Mouse (Mus musculus): ENCODE data around the gene Reep6. TPM values are rescaled to one million over a fixed set of nuclear protein-coding genes. Genes with fewer than 3 reads are reported as not detected.

Reep6 gene
- total RNA-seq, 2 experiments from 2014 or later: 13.5 to 13.6 TPM

DNA sequence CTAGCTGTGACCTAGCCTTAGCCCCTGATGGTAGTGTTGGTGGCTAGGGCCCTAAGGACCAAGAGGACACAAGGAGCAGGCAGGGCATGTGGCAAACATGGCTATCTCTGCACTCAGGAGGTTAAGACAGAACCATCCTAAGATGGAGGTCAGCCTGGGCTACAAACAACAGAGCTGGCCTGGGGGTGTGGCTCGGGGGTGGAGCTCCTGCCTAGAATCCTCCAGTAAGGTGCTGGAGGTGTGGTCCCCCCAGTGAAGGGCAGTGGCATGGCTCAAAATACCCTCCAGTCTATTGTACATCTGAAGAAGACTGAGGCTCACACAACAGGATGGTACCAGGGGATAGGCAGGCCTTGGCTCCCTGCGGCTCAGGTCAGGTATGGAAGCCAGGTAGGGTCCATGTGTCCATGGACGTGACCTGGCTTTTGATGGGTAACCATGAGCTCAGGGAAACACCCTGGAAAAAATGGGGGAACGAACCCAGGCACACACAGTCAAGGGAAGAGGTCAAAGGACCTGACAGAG, 54.4 kb downstream of the Reep6 start:
- no peak for TF ChIP-seq CTCF (IDR thresholded peaks at IDR 0.05)
- intact Hi-C loops (cut with DNase I): no loop called here
- DNase-seq (ENCODE audit: extremely low spot score in 1 of 2, low spot score in 2 of 2): no peak
- Histone ChIP-seq H3K27ac (no peak overlapping the region), H3K4me3 (no peak overlapping the region)

DNA sequence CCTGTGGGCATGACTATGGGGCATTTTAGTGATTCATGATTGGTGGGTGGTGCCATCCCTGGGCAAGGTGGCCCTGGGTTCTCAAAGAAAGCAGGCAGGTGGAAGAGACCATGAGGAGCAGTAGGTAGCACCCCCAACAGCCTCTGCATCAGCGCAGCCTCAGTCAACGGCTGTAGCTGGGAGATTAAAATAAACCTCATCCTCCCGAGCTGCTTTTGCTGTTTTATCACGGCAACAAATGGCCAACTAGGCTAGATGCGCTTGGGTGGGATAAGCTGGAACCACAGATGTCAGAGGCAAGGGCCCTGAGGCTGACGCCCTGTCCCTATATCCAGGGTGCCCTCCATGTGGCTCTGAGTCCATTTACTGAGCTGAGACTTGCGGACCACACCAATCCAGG, 55.0 kb downstream of the Reep6 start:
- intact Hi-C loops (cut with DNase I): no loop called here
- TF ChIP-seq CTCF (IDR thresholded peaks at IDR 0.05): no peak
- H3K27ac ChIP-seq: 0 out of 2 replicates have a peak overlapping the region, but pooled peaks have one; percentile 40

DNA sequence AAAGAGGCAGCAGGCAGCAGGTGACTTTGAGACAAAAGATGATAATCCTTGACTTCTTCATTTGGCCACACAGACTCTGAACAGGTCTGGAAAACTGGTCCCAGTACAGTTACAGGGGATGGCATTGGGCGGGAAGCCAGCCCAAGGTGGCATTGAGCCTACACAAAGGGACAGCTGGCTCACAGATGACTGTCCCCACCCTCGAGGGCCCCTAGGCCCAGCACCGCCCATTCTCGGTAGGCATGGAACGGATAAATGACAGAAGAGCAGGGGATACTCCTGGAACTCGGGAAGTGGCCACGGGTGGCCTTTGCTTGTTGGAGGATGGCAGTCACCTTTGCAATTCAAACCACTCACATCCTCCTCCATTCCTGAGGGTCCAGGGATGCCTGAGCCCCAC, 55.6 kb downstream of the Reep6 start:
- no peak for TF ChIP-seq CTCF (IDR thresholded peaks at IDR 0.05)
- H3K4me3 ChIP-seq: peak overlapping the region; percentile 83
- peak overlapping the region; percentile 36; the same call in 1 of the 2 replicates for H3K27ac ChIP-seq
- intact Hi-C loops (cut with DNase I): no loop called here
- DNase-seq (ENCODE audit: extremely low spot score in 1 of 2, low spot score in 2 of 2): no peak

More for the DNA sequence above, 55.0 kb downstream of the Reep6 start:
- no peak for DNase-seq (ENCODE audit: extremely low spot score in 1 of 2, low spot score in 2 of 2)
- peak overlapping the region; percentile 83 for H3K4me3 ChIP-seq

Small RNAs within 50 kb of the gene (microRNA-seq; reads per million reads assigned to microRNA genes)
- 0 to 0.49 reads per million in 2 experiments for gene Gm22721

Other genes with a start within 250 kb of the Reep6 start
- gene Sbno2, start 224.4 kb upstream of the Reep6 start, total RNA-seq (2021): 10 to 100 TPM; 21.4 to 22.1 TPM
- 100 to 1,000 TPM; 102 to 106 TPM for gene Stk11, start 214.2 kb upstream of the Reep6 start, total RNA-seq (2021)
- gene Atp5d, start 191.3 kb upstream of the Reep6 start, total RNA-seq (2021): 100 to 1,000 TPM; 356 to 366 TPM
- 100 to 1,000 TPM; 431 to 456 TPM for gene Cbarp, start 189.1 kb upstream of the Reep6 start, total RNA-seq (2021)
- gene Midn, start 181.7 kb upstream of the Reep6 start, total RNA-seq (2021): 100 to 1,000 TPM in 1 of 2 experiments, 10 to 100 TPM in 1; 80.7 to 127 TPM
- gene Cirbp, start 164.0 kb upstream of the Reep6 start, total RNA-seq (2021): 10 to 100 TPM; 75.8 to 93.0 TPM
- gene 1600002K03Rik, start 157.0 kb upstream of the Reep6 start, total RNA-seq (2021): 1 to 10 TPM; 6.0 to 8.1 TPM
- 1 to 10 TPM; 6.8 to 7.2 TPM for gene Efna2, start 150.5 kb upstream of the Reep6 start, total RNA-seq (2021)
- gene Mum1, start 103.5 kb upstream of the Reep6 start, total RNA-seq (2021): 10 to 100 TPM; 37.8 to 43.3 TPM
- gene Ndufs7, start 80.8 kb upstream of the Reep6 start, total RNA-seq (2021): 100 to 1,000 TPM; 194 to 206 TPM
- 10 to 100 TPM; 16.6 to 23.3 TPM for gene Gamt, start 68.9 kb upstream of the Reep6 start, total RNA-seq (2021)
- 10 to 100 TPM; 87.4 to 90.3 TPM for gene Dazap1, start 68.5 kb upstream of the Reep6 start, total RNA-seq (2021)
- 100 to 1,000 TPM; 816 to 913 TPM for gene Rps15, start 37.5 kb upstream of the Reep6 start, total RNA-seq (2021)
- gene Apc2, start 34.0 kb upstream of the Reep6 start, total RNA-seq (2021): 100 to 1,000 TPM; 111 to 113 TPM
- 10 to 100 TPM; 26.3 to 26.9 TPM for gene 2310011J03Rik, start 9.4 kb upstream of the Reep6 start, total RNA-seq (2021)
- gene Pcsk4, start 455 bp upstream of the Reep6 start, total RNA-seq (2021): 1 to 10 TPM; 4.0 to 5.4 TPM
- 10 to 100 TPM in 1 of 2 experiments, 1 to 10 TPM in 1; 7.9 to 11.1 TPM for gene Adamtsl5, start 18.5 kb downstream of the Reep6 start, total RNA-seq (2021)
- 10 to 100 TPM; 27.3 to 37.9 TPM for gene Plk5, start 26.5 kb downstream of the Reep6 start, total RNA-seq (2021)
- gene Mex3d, start 57.7 kb downstream of the Reep6 start, total RNA-seq (2021): 10 to 100 TPM; 19.2 to 20.6 TPM
- gene Mbd3, start 69.6 kb downstream of the Reep6 start, total RNA-seq (2021): 100 to 1,000 TPM; 139 to 150 TPM
- gene Uqcr11, start 76.9 kb downstream of the Reep6 start, total RNA-seq (2021): 100 to 1,000 TPM; 373 to 394 TPM
- 10 to 100 TPM; 28.9 to 30.1 TPM for gene Tcf3, start 103.7 kb downstream of the Reep6 start, total RNA-seq (2021)
- not detected for gene Onecut3, start 164.9 kb downstream of the Reep6 start, total RNA-seq (2021)
- under 1 TPM; 0.11 to 0.63 TPM for gene Atp8b3, start 209.2 kb downstream of the Reep6 start, total RNA-seq (2021)
- gene Rexo1, start 231.6 kb downstream of the Reep6 start, total RNA-seq (2021): 10 to 100 TPM; 46.5 to 51.3 TPM
- gene Klf16, start 247.4 kb downstream of the Reep6 start, total RNA-seq (2021): 10 to 100 TPM; 48.2 to 59.7 TPM